Mouse (Mus musculus) central nervous system, embryonic 11.5 days (tissue): ENCODE results near the gene Zfp777. TPM values are rescaled to one million over a fixed set of nuclear protein-coding genes. Genes with fewer than 3 reads are reported as not detected.

ENCODE experiments used
- polyA plus RNA-seq: library from polyadenylated mRNA; depleted of rRNA; stranded (reverse); fragments of >200 nt; gene quantifications from 2 replicates; pipeline ENCODE4 v1.2.3, GENCODE M21; 2012; rRNA removed

The Zfp777 gene
- polyA plus RNA-seq, result 15.6 and 18.7 TPM in 2 replicates

DNA sequence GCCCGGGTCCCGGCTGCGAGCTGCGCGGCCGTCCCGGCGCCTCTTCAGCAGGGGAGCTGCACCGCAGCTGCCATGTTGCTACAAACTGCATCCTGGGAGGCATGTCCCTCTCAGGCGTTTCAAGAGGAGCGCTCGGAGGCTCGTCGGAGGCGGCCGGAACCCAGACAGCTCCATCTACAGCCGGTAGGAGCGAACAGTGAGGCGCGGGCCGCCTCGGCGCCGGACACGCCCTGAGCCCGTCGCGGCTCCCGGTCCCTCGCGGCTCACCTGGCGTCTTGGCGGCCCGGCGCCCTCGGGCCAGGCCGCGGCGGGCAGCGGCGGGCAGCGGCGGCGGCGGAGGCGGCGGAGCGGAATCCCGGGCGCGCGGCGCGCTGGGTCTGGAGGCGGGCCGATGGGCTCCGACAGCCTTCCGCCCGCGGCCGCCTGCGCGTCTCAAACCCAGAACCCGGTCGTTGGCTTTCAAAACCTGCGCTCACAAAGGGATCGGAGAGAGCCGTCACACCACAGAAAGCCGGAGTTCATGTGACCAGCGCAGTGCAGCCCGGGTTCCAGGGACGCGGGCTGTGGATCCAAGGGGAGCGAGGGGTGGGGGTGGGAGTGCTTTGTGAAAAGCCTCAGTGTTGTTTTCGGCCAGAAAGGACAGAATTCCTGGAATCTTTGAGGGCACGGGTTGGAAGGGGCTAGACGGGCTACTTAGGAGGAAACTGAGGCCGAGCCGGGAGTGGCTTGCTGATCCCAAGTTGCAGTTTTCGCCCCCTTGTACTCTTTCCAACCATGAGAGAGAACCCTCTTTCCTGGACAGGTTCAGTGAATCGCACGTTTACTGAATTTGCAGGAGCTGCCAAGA is at the start of gene Zfp777:
Gene Zfp777, minus strand, starts transcription at position 486 of the 847 bp plus-strand sequence.

DNA sequence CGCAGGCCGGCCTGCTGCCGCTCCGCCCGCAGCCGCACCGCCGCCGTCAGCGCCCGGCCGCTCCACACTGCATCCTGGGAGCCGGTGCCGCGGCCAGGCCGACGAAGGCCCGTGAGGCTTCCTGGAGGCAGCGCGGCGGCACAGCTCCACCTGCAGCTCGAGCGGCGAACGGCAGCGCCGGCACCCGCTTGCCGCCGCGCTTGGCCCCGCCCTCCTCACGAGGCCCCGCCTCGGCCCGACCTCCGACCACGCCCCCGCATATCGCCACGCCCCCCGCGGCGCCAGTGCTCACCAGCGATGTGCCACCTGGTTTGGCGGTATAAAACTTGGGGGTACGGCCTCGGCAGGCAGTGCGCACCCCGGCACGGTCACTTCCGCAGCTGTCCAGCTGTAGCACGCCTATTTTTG is 37.8 kb upstream of the Zfp777 start, which contains the start of gene Zfp746:
Gene Zfp746, minus strand, starts transcription at position 123 of the 408 bp plus-strand sequence.

Other genes with a start within 250 kb of the Zfp777 start
- gene Pdia4, start 235.5 kb downstream of the Zfp777 start, polyA plus RNA-seq, result 143 and 152 TPM in 2 replicates
- gene Zfp786, start 218.0 kb downstream of the Zfp777 start, polyA plus RNA-seq, result 2.8 and 3.6 TPM in 2 replicates
- 8.0 and 11.0 TPM in 2 replicates for gene Zfp398, start 213.2 kb downstream of the Zfp777 start, polyA plus RNA-seq
- gene Zfp282, start 171.7 kb downstream of the Zfp777 start, polyA plus RNA-seq, result 15.2 and 17.5 TPM in 2 replicates
- gene Zfp212, start 128.4 kb downstream of the Zfp777 start, polyA plus RNA-seq, result 17.9 and 22.8 TPM in 2 replicates
- gene Zfp956, start 95.5 kb downstream of the Zfp777 start, polyA plus RNA-seq, result 9.8 and 14.5 TPM in 2 replicates
- 25.9 and 32.6 TPM in 2 replicates for gene Zfp746, start 37.7 kb upstream of the Zfp777 start, polyA plus RNA-seq